Mouse (Mus musculus) left cerebral cortex, postnatal 36 days (tissue): ENCODE measurements around the gene Rabgef1. TPM values are rescaled to one million over a fixed set of nuclear protein-coding genes. Genes with fewer than 3 reads are reported as not detected.

Experiments used
- DNase-seq, 2 experiments: peaks; one replicate each; pipeline ENCODE4 v3.0.0; 2021 to 2022; ENCODE audit warnings: low spot score in 2 of 2, mixed read lengths in 1 of 2
- intact Hi-C: fragments of 180-260 bp; cut with DNase I; formaldehyde crosslinking; loops from one replicate; pipeline ENCODE4 v1.15.1; 2025
- total RNA-seq, 2 experiments: library from RNA; stranded (reverse); gene quantifications; 2 replicates each; pipeline ENCODE4 v1.2.3; 2021

Gene Rabgef1
- total RNA-seq, result 10 to 100 TPM; 58.6 to 59.7 TPM

DNA sequence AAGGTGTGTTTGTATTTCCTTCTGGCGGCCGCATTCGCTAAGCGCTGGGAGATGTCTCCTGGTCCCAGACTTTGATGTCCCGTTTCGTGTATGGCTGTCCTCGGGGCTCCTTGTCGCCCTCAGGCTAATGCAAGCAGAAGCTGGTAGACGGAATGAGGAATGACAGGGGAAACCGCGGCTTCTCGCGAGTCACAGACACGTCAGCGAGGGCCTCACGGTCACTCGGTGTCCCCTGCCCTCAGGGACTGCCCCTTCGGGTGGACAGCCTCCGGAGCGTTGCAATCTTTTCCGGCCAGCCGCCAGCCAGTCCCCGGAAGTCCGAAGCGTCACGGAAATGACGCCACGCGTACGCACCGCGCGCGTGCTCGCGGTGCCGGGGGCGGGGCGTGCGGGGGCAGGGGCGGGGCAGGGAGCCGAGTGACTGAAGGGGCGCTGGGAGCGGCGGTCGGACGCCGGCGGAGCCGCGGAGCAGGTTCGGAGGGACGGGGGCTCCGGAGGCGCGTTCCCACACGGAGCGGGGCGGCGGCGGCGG, at the start of gene Rabgef1:
Rabgef1 (plus strand) TSS at position 376 of the 532 bp plus-strand sequence.
- intact Hi-C loops, result loop anchor here (1.0 kb wide), 1 partner anchor 51 kb away; no protein-coding TSS in a partner anchor
- DNase-seq, result peak; percentile 93

DNA sequence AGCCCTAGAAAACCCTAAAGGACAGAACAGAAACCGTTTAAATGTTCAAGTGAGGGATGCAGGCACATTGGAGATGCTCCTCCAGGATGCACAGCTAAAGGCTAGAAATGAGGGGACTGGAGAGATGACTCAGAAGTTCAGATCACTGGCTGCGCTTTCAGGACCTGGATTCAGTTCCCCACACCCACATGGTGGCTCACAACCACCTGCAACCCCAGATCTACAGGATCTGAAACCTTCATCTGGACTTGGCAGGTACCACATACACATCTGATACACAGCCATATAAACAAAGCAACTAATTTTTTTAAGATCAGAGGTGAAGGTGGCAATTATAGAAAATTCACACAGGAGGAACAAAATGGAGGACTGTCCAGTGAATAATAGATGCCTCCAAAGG, 49.2 kb upstream of the Rabgef1 start:
- no peak for DNase-seq
- intact Hi-C loops, result no loop called here

DNA sequence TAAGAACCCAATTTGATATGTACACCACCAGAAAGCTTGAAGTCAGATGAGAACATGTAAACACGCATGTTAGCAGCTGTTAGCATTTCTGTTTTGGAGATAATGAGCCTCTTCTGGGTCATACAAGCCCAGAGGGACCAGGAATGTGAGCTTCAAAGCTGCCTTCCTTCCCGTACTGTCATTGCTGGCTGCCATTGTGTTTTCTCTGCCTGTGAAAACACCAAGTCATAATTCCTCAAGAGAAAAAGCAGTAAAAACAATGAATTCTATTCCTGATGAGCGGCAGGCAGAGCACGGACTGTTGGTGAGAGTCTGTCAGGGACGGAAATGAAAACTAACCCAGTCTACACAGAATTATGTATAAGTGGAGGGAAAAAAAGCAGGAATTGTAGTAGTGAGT, 47.3 kb upstream of the Rabgef1 start:
- intact Hi-C loops, result no loop called here
- DNase-seq, result no peak

DNA sequence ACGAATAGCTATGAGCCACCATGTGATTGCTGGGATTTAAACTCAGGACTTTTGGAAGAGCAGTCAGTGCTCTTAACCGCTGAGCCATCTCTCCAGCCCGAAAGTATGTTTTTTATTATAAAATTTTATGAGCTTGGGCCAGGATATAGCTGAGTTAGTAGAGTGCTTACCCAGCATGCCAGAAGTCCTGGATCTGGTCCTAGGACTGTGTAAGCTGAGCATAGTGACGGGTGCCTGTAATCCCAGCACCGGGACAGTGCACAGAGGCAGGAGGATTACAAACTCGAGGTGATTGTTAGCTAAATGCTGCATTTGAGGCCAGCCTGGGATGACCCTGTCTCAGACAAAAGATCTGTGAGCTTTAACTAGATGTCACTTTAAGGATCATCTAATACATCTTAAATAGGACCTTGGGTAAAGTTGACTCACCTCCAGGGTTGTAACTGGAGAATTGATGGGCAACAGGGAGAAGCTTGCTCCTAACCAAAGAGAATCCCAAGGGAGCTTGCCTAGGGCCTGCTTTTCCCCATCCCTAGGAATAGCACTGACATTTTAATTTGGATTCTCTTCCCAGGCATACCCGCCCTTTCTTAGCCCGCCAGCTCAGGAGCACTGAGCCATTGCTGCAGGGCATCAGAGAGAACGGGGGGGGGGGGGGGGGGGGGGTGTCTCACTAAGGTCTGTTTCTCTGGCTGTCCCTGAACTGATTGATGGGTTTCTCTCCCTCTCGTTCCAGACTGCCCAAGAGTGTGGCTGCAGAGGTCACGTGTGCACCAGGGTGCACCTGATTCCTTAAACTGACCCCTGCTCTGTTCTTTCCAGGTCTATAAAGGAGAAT, 42.7 kb upstream of the Rabgef1 start:
- DNase-seq, result no peak
- intact Hi-C loops, result no loop called here

DNA sequence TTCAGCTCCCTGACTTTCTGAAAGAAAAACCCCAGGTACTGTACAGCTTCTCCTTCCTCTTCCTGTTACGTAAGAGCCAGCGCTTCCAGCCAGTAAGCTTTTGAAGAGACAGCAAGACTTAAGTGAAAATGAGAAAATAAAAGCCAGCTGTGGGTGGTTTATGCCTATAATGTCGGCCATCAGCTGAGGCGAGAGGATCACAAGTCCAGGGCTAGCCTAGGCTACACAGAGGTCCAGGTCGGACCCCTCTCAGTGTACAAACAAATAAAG, 42.1 kb upstream of the Rabgef1 start:
- DNase-seq, result no peak
- intact Hi-C loops, result no loop called here

DNA sequence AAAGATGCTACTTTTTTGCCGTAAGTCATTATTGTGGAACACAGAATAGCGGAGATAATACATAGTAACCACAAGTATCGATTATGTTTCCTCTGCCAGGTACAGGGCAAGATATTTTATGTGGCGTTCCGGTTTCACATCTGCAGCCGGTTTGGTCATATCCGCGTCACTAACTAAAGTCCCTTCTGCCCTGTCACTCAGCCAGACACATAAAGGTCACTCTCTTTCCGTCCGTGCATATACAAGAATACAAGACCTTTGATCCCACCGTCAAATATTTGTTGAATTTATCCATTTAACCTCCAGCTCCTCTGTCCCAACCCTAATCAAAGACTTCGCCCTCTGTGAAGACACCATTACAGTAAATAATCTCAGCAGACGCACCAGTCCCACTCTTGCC, 35.0 kb upstream of the Rabgef1 start:
- intact Hi-C loops, result no loop called here
- no peak for DNase-seq

DNA sequence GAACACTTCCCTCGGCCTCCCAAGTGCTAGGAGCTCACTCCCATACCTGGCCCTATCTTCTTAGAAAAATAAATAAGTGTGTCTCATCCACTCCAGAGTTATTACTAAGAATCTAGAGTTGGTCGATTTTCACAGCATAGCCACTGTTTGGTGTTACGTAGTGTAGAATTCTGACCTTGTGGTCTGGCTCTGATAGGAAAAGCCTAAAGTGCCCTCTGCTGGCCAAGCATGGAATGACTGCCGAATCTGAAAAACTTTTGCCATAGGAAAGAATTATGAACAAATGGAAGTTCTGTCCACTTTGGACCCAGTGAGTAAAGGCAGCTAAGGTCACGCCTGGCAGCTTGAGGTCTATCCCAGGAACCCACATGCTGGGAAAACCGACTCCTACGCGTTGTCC, 32.2 kb upstream of the Rabgef1 start:
- intact Hi-C loops, result loop anchor here (1.0 to 2.0 kb wide), 2 partner anchors 95 to 116 kb away; no protein-coding TSS in a partner anchor
- DNase-seq, result peak; percentile 65 to 73

DNA sequence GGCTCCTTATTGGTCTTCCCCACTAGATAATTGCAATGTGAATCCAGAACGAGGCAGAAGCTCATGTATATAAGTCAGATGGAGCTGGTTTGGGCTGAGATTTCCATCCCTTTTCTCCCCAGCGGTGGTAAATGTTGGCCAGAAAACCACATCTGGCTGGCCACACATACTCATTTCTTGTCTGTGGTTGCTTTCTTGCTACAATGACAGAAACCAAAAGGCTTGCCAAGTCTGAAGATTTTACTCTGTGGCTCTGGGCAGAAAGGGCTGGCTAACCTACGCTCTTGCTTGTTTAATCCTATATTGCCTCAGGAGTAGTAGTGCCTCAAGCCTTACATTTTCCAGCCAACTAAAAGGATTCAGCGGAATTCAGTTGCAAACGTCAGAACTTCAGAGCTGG, 30.5 kb upstream of the Rabgef1 start:
- no peak for DNase-seq
- intact Hi-C loops, result no loop called here

DNA sequence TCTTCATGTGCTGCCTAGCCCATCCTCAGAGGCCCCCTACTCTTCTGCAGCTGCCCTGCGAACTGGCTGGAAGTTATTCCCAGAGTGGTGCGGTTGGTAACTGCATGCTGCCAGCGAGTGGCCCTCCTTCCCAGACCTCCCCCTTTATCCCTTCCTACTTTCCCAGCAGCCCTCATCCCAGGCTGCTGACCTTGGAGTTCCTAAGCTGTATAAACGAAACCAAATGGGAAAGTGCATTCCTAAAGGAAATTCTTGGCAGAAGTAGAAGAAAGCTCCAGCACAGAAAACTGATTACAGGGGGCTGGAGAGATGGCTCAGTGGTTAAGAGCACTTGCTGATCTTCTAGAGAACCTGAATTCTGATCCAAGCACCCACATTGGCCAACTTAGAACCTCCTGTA, 29.6 kb upstream of the Rabgef1 start:
- intact Hi-C loops, result no loop called here
- no peak for DNase-seq

DNA sequence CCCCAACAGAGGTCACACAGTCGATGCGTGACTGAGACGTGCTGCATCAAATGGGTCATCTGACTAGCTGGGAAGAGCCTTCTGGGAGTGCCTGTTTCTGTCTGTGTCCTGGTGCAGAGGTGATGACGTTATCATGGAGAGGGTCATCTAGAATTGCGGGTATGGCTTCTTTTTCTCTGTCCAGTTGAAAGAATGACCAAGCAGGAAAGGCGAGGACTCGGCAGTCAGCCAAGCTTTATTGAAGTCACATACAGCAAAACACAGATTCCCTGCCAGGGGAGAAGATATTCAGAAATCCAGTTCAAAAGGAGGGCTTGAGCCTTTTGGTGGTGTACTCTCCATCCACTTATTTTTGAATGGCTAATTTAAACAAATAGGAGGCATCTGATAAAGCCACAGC, 28.5 kb upstream of the Rabgef1 start:
- intact Hi-C loops, result no loop called here

DNA sequence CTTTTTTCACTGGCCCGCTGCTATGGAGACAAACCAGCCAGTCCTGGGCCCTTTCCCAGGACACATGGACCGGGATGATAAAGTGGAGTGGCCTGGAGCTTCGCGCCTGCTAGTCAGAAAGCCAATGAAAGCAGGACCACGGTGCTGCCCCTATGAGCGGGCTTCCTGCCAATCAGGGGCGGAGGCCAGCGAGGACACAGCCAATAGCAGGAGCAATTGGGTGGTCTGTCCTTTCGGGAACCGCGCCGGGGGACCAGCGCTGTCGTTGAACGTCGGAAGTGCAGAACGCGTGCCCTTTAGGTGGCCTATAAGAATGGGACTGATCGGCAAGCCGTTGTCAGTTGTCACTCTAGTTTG, 27.6 kb upstream of the Rabgef1 start:
- intact Hi-C loops, result no loop called here

More for the DNA sequence above, 28.5 kb upstream of the Rabgef1 start:
- DNase-seq, result no peak

DNA sequence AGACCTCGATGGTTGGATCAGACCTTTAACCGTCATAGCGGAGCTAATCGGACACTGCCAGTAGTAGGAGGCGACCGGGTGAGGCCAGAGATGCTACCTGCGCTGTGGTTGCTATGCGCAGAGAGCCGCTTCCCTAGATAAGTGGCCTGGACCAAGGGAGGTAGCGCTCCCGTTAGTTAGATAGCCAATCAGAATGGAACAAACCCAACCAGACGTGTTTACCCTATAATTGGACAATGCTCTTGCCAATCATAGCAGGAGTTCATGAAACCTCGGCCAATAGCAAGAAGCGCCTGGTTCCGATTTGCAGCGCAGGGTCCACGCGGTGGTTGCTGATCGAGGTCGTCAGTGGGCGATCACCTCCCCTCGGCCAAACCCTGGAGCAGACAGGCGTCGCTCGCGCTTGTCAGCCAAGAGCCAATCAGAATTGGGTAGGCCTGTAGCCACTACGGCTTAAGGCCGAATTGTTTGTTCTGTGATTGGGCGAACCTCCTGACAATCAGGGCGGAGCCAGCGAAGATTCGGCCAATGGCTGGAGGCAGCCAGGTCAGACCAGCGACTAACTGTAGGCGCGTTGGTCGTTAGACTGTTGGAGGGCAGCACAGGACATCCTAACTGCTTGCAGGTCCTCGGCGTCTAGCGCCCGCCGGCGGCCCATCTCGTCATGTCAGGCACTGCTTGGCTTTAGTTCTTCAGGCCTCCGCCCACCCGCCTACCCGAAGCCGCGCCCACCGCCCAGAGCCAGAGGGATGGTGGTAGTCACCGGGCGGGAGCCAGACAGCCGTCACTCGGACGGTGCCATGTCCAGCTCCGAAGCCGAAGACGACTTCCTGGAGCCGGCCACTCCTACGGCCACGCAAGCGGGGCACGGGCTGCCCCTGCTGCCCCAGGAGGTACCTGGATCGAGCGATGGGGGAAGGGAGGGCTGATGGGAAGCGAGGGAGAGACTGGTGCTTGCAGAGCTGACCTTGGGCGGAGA, 27.0 kb upstream of the Rabgef1 start, which contains the start of gene Kctd7:
Kctd7 (plus strand) TSS at position 528 of the 979 bp plus-strand sequence.
- intact Hi-C loops, result no loop called here

More for the DNA sequence above, 27.6 kb upstream of the Rabgef1 start:
- peak; percentile 68 to 75 for DNase-seq

DNA sequence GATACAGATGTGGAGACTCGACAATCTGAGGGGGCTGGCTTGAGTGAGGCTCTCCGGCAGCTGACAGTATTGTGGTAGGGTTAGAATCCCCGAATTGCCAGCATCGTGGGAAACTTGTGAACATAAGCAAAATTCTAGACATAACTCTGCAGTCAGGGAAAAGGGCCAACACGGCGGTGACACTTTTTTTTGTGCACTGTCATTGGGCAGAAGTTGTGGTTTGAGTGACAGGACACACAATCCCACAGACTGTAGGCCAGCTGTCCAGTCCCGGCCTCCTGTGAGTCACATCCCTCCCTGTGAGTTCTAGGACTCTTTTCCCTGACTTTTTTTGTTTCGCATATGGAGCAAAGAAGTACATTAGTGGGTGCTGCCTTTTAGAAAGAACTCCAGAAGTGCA, 25.6 kb upstream of the Rabgef1 start:
- intact Hi-C loops, result no loop called here
- DNase-seq, result peak; percentile 25 to 43

More for the DNA sequence above, 27.0 kb upstream of the Rabgef1 start, which contains the start of gene Kctd7:
- DNase-seq, result peak; percentile 95 to 97

DNA sequence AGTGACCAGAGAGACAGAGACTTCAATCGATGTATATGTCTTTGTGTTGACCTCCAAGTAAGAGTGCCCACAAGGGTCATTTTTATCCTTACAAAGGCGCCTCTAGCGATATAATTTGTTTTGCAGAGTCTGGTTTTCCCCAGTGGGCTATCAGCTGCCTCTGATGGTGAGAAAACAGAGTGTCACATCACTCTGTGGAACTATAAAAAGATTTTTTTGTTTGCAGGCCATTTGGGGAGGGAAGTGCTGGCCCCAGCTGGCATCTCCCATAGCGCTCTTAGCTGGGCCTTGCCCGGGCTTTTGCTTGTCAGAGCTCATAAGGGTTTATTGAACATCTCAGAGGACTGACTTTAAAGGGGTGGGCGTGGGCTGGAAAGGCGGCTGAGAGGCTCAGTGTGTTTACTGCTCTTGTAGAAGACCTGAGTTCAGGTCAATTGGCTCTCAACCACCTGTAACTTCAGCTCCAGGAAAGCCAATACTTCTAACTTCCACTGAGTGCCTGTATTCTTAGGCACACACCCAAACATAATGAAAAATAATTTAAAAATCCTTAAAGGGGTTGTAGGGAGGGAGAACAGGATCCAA, 21.8 kb upstream of the Rabgef1 start:
- DNase-seq, result no peak
- intact Hi-C loops, result no loop called here

DNA sequence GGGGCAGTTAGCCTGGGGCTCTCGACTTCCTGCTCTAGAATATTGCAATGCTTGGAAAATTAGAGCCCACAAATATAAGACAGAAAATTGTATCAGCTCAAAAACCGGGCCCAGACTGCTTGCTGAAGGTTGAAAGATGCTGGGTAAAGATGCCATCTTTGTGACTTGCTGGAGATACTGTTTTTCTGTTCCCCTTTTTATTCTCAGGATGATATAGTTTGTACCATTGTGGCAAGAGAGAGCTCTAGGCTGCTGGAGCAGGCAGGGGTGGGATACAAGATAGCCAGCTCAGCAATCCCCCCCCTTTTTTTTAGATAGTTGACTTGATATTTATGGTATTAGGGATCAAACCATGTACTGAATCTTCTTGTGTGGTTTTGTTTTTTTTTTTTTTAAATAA, 17.3 kb upstream of the Rabgef1 start:
- no peak for DNase-seq
- intact Hi-C loops, result no loop called here

DNA sequence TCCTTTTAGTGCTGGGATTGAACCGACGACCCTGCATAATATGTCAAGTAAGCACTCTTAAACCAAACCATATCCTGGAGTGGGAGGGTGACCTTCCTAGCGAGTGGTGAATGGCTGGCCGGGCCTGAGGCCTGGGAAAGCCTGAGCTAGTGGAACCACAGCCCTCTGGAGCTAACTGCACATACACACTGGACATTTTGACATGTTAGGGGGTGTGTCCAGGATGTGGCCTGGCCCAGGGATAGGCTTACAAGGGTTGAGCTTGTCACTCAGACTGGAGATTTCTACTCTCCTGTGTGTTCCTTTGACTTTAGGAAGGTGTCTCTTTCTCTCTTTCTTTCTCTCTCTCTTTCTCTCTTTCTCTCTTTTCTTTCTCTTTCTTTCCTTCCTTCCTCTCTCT, 13.1 kb upstream of the Rabgef1 start:
- intact Hi-C loops, result no loop called here
- DNase-seq, result no peak

DNA sequence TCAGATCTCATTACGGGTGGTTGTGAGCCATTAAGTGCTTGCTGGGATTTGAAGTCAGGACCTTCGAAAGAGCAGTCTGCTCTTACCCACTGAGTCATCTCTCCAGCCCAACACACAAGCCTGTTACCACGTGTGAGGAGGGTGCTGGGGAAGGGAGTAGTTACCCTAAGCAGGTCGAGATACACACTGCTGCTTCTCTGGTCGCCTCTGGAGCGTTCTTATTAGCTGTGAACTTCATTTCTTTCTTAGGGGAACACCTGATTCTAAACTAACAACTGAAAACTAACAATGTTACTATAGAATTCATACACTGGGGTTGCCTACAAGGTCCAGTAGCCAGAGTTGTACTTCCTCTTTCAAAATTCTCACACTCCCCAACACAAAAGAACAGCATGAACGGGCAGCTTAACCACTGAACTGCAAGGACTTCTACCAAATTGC, 11.8 kb upstream of the Rabgef1 start:
- intact Hi-C loops, result no loop called here

DNA sequence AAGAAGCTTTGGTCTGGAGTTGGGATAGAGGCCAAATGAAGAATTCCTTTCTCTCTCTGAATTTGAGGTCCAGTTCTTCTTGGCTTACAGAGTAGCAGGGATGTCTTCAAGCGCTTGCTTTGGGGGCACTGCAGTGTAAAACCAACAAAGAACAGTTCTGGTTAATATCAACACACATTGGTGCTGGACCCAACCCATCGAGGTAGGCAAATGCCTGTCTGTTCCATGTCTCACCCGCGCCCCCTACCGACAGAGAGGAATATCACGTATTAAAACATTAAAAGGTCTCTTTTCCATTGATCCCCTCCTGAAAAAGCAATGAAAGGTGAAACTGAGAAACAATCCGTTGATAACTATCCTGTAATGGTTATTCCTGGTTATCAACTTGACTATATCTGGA, 7.9 kb upstream of the Rabgef1 start:
- intact Hi-C loops, result no loop called here

More for the DNA sequence above, 11.8 kb upstream of the Rabgef1 start:
- no peak for DNase-seq

DNA sequence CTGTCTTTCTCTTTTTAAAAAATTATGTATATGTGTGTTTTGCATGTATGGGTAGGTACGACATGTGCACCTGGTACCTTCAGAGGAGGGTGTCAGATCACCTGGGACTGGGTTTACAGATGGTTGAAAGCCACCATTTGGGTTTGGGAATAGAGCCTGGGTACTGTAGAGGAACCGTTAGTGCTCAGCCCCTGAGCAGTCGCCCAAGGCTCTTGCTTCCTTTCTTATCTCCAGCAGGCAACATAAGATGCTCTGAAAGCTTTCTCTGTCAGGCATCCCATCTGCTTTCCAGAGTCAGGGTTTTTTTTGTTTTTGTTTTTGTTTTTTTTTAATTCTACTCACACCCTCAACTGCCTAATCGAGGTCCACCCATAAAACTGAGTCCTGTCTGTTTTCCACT, 6.4 kb upstream of the Rabgef1 start:
- intact Hi-C loops, result no loop called here
- no peak for DNase-seq

More for the DNA sequence above, 7.9 kb upstream of the Rabgef1 start:
- DNase-seq, result peak; percentile 36 to 53

DNA sequence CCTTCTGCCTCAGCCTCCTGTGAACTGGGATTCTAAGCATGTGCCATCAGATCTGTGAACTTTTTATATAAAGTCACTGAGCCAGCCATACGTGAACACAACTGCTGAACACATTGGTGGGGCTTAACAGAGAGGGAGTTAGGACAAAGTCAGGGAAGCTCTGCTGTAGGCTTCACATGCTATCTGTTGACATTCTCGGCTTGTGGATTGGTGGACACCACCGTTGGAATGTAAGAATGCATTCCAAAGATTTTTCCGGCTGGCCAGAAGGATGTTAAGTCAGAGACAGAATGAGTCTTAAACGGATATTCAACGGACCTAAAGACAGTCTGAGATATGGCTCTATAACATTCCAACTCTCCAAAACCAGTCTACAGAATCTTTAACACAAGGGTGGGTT, 2.5 kb upstream of the Rabgef1 start:
- no peak for DNase-seq
- intact Hi-C loops, result no loop called here
